ENCODE assay signal across 12 mouse cellular contexts in genomic region chr11:78346326-78347069, GRCm38 (mm10). TPM values are rescaled to one million over a fixed set of nuclear protein-coding genes. Genes with fewer than 3 reads are reported as not detected.
A peak's percentile ranks its signal among the peaks of the same experiment; 100 is the strongest.
DNase-seq lines count a peak whose midpoint lies in the region; ATAC-seq and TF ChIP-seq lines count a peak whose summit lies in the region.
"Had no signal": no experiment of that assay in that cellular context is flagged by ENCODE, and none has a peak within 500 bp of the region (broad histone marks: within the 10 kb centered on the region; RNA-seq: fewer than 3 reads in every experiment).

No protein-coding gene starts in this region.

- no peak overlapping the region for H3K4me3 ChIP-seq in heart, embryonic 16.5 days (ENCODE audit: low read length)
- H3K4me3 ChIP-seq in heart, embryonic 11.5 days (ENCODE audit: low read depth, low read length): no peak overlapping the region
- no peak overlapping the region for H3K4me3 ChIP-seq in spleen, adult 2 months (ENCODE audit: extremely low read depth, insufficient read depth, insufficient read length)
- H3K4me3 ChIP-seq in liver, embryonic 14.5 days (ENCODE audit: insufficient read depth in 1 of 2, low read depth in 2 of 2, low read length in 2 of 2): no peak overlapping the region
- H3K4me3 ChIP-seq in stomach, postnatal 0 days (ENCODE audit: low read depth, low read length): no peak overlapping the region
- H3K4me3 ChIP-seq in thymus, adult 2 months (ENCODE audit: control insufficient read depth, insufficient read depth, low read length): no peak overlapping the region
- H3K4me3 ChIP-seq: neural tube, embryonic 15.5 days had no signal

- H3K36me3 ChIP-seq in heart, embryonic 16.5 days (ENCODE audit: control insufficient read depth, insufficient read depth): peaks cover 9% of the 10 kb centered on the region
- peaks cover 4% of the 10 kb centered on the region; the same call in 1 of the 2 replicates for H3K36me3 ChIP-seq in heart, embryonic 11.5 days (ENCODE audit: control insufficient read depth, insufficient read depth, low read length)
- H3K36me3 ChIP-seq in spleen, adult 2 months (ENCODE audit: control insufficient read depth, insufficient read depth, low read length): peaks cover 2% of the 10 kb centered on the region; the same call in 1 of the 2 replicates
- H3K36me3 ChIP-seq in liver, embryonic 14.5 days (replicated peaks; ENCODE audit: control insufficient read depth, insufficient read depth, low read depth): 0 out of 2 replicates have a peak, but pooled peaks cover 2% of the 10 kb centered on the region
- peaks cover 2% of the 10 kb centered on the region; the same call in 1 of the 2 replicates for H3K36me3 ChIP-seq in stomach, postnatal 0 days (ENCODE audit: control insufficient read depth, insufficient read depth, low read length)
- no peaks in the 10 kb centered on the region for H3K36me3 ChIP-seq in thymus, adult 2 months (ENCODE audit: control insufficient read depth, insufficient read depth, low read length)

- peak overlapping the region; percentile 35; the same call in 1 of the 2 replicates for H3K27ac ChIP-seq in heart, embryonic 16.5 days (ENCODE audit: low read length)
- no peak overlapping the region for H3K27ac ChIP-seq in heart, embryonic 11.5 days (ENCODE audit: low read depth, low read length)
- peak overlapping the region; percentile 65 for H3K27ac ChIP-seq in spleen, adult 2 months (ENCODE audit: insufficient read depth, low read length)
- H3K27ac ChIP-seq in liver, embryonic 14.5 days: peak overlapping the region; percentile 17
- H3K27ac ChIP-seq in stomach, postnatal 0 days (replicated peaks): 0 out of 2 replicates have a peak overlapping the region, but pooled peaks have one; percentile 69
- H3K27ac ChIP-seq in thymus, adult 2 months (ENCODE audit: control insufficient read depth, insufficient read depth, low read length): no peak overlapping the region; the same call in 1 of the 2 replicates
- H3K27ac ChIP-seq: neural tube, embryonic 15.5 days had no signal

- DNase-seq in spleen, adult 2 months (ENCODE audit: low read depth in 1 of 2, low spot score in 2 of 2): no peak
- no peak for DNase-seq in spleen, postnatal 4 days (ENCODE audit: low spot score in 2 of 2)
- no peak for DNase-seq in liver, embryonic 14.5 days (ENCODE audit: low read depth in 3 of 3, low spot score in 3 of 3)
- no peak for DNase-seq in stomach, postnatal 0 days (ENCODE audit: low spot score)
- no peak for DNase-seq in cerebellum, postnatal 4 days (ENCODE audit: low spot score in 2 of 2)
- DNase-seq in thymus, adult 2 months: no peak
- DNase-seq: layer of hippocampus, postnatal 36 days had no signal

- no peak for TF ChIP-seq CTCF in spleen, adult 2 months (IDR thresholded peaks at IDR 0.05; ENCODE audit: extremely low read depth, insufficient read depth, insufficient read length, insufficient replicate concordance)
- TF ChIP-seq CTCF in liver, embryonic 14.5 days (IDR thresholded peaks at IDR 0.05; ENCODE audit: low read depth): no peak
- no peak for TF ChIP-seq CTCF in stomach, postnatal 0 days (IDR thresholded peaks at IDR 0.05; ENCODE audit: low read depth)
- no peak for TF ChIP-seq CTCF in thymus, adult 2 months (IDR thresholded peaks at IDR 0.05; ENCODE audit: borderline replicate concordance, control insufficient read depth, extremely low read depth, insufficient read depth, low read length, poor library complexity)

- 75% methylated on average over 6 of the region's 6 CpGs for WGBS in heart, embryonic 16.5 days
- WGBS in heart, embryonic 11.5 days (ENCODE audit: insufficient replicate concordance): 84% methylated on average over 6 of the region's 6 CpGs
- WGBS in spleen, adult 2 months: 80% methylated on average over 6 of the region's 6 CpGs
- 65% methylated on average over 6 of the region's 6 CpGs for WGBS in liver, embryonic 14.5 days (ENCODE audit: insufficient replicate concordance)
- 72% methylated on average over 6 of the region's 6 CpGs for WGBS in stomach, postnatal 0 days
- WGBS in thymus, adult 2 months: 84% methylated on average over 6 of the region's 6 CpGs

- ATAC-seq in heart, embryonic 16.5 days (replicated peaks; ENCODE audit: extremely low read depth, insufficient read depth, low FRiP score): no peak
- ATAC-seq in heart, embryonic 11.5 days (replicated peaks; ENCODE audit: insufficient number of reproducible peaks, low FRiP score, low TSS enrichment): no peak
- no peak for ATAC-seq in liver, embryonic 14.5 days (ENCODE audit: insufficient read depth)
- no peak for ATAC-seq in stomach, postnatal 0 days (ENCODE audit: low FRiP score, low TSS enrichment)

- H3K4me1 ChIP-seq in heart, embryonic 16.5 days (ENCODE audit: control insufficient read depth, insufficient read depth, low read length): peaks cover 43% of the 10 kb centered on the region
- H3K4me1 ChIP-seq in heart, embryonic 11.5 days (ENCODE audit: control insufficient read depth, insufficient read depth, low read length): peaks cover 34% of the 10 kb centered on the region
- H3K4me1 ChIP-seq in spleen, adult 2 months (ENCODE audit: control insufficient read depth, insufficient read depth, insufficient read length): peaks cover 49% of the 10 kb centered on the region
- peaks cover 28 to 40% of the 10 kb centered on the region in 2 experiments for H3K4me1 ChIP-seq in liver, embryonic 14.5 days (replicated peaks; ENCODE audit: control insufficient read depth in 2 of 2, insufficient read depth in 2 of 2, low read length in 1 of 2)
- H3K4me1 ChIP-seq in stomach, postnatal 0 days (replicated peaks; ENCODE audit: control insufficient read depth, insufficient read depth): no peaks in the 10 kb centered on the region
- H3K4me1 ChIP-seq in thymus, adult 2 months (replicated peaks; ENCODE audit: control insufficient read depth, insufficient read depth, low read length): peaks cover 29% of the 10 kb centered on the region

- no peaks in the 10 kb centered on the region for H3K27me3 ChIP-seq in heart, embryonic 16.5 days (ENCODE audit: control insufficient read depth, insufficient read depth, low read length)
- no peaks in the 10 kb centered on the region for H3K27me3 ChIP-seq in heart, embryonic 11.5 days (ENCODE audit: control insufficient read depth, insufficient read depth, low read length)
- H3K27me3 ChIP-seq in spleen, adult 2 months (ENCODE audit: control insufficient read depth, insufficient read depth, low read length): no peaks in the 10 kb centered on the region
- H3K27me3 ChIP-seq in liver, embryonic 14.5 days (ENCODE audit: control insufficient read depth, insufficient read depth, low read length): no peaks in the 10 kb centered on the region
- H3K27me3 ChIP-seq in stomach, postnatal 0 days (ENCODE audit: control insufficient read depth, insufficient read depth, low read length): no peaks in the 10 kb centered on the region
- no peaks in the 10 kb centered on the region for H3K27me3 ChIP-seq in thymus, adult 2 months (ENCODE audit: control insufficient read depth, insufficient read depth, low read length)
- H3K27me3 ChIP-seq: neural tube, embryonic 15.5 days had no signal

- TF ChIP-seq EP300 in liver, embryonic 14.5 days (IDR thresholded peaks at IDR 0.05; ENCODE audit: low read depth): no peak
- no peak for TF ChIP-seq EP300 in stomach, postnatal 0 days (optimal IDR thresholded peaks at IDR 0.05)

- H3K9me3 ChIP-seq in heart, embryonic 16.5 days (replicated peaks; ENCODE audit: control insufficient read depth, low read length): no peaks in the 10 kb centered on the region
- no peaks in the 10 kb centered on the region for H3K9me3 ChIP-seq in heart, embryonic 11.5 days (replicated peaks; ENCODE audit: control insufficient read depth, low read length)
- H3K9me3 ChIP-seq in liver, embryonic 14.5 days (ENCODE audit: control insufficient read depth, low read length): no peaks in the 10 kb centered on the region
- H3K9me3 ChIP-seq in stomach, postnatal 0 days (ENCODE audit: control insufficient read depth, low read length): no peaks in the 10 kb centered on the region
- H3K9me3 ChIP-seq: neural tube, embryonic 15.5 days had no signal

- peak overlapping the region; percentile 11; the same call in 1 of the 2 replicates for H3K9ac ChIP-seq in heart, embryonic 16.5 days (ENCODE audit: low read length)
- no peak overlapping the region for H3K9ac ChIP-seq in heart, embryonic 11.5 days (ENCODE audit: low read depth, low read length)
- no peak overlapping the region for H3K9ac ChIP-seq in liver, embryonic 14.5 days (replicated peaks)
- no peak overlapping the region for H3K9ac ChIP-seq in stomach, postnatal 0 days (ENCODE audit: low read length)

- H3K4me2 ChIP-seq in heart, embryonic 16.5 days (ENCODE audit: low read depth, low read length): no peak overlapping the region
- no peak overlapping the region for H3K4me2 ChIP-seq in heart, embryonic 11.5 days
- peak overlapping the region; percentile 97 for H3K4me2 ChIP-seq in liver, embryonic 14.5 days (ENCODE audit: low read depth)
- H3K4me2 ChIP-seq in stomach, postnatal 0 days (replicated peaks; ENCODE audit: low read depth): no peak overlapping the region
- H3K4me2 ChIP-seq: neural tube, embryonic 15.5 days had no signal

- TF ChIP-seq POLR2A in spleen, adult 2 months (IDR thresholded peaks at IDR 0.05; ENCODE audit: low read depth, low read length): no peak
- TF ChIP-seq POLR2A in thymus, adult 2 months (IDR thresholded peaks at IDR 0.05; ENCODE audit: control insufficient read depth, extremely low read depth, insufficient read depth, low read length, poor library complexity): no peak

RNA-seq across cellular contexts. Expression of gene Unc119, which starts 3.2 kb away (rescaled TPM):
- 34.0 and 37.1 TPM in 2 replicates for polyA plus RNA-seq in heart, embryonic 16.5 days (2015; fragmentation: Nextera tagmentation; extraction: Ambion mirVana)
- polyA plus RNA-seq in heart, embryonic 11.5 days (2014; fragmentation: Nextera tagmentation; extraction: Ambion mirVana): 44.9 and 48.1 TPM in 2 replicates
- polyA plus RNA-seq in spleen, adult 2 months (2012; rRNA removed): 66.6 and 81.6 TPM in 2 replicates
- polyA plus RNA-seq in liver, embryonic 14.5 days (2012; rRNA removed): 33.5 and 40.3 TPM in 2 replicates
- 20.9 and 25.2 TPM in 2 replicates for polyA plus RNA-seq in liver, embryonic 14.5 days (2014; fragmentation: Nextera tagmentation; extraction: Ambion mirVana)
- polyA plus RNA-seq in stomach, postnatal 0 days (2015; fragmentation: Nextera tagmentation; extraction: Ambion mirVana): 26.5 and 27.9 TPM in 2 replicates
- polyA plus RNA-seq in thymus, adult 2 months (2012; rRNA removed): 31.1 and 42.0 TPM in 2 replicates

RNA-seq across cellular contexts. Expression of gene Pigs, which starts 18.3 kb away (rescaled TPM):
- 52.3 and 56.3 TPM in 2 replicates for polyA plus RNA-seq in heart, embryonic 16.5 days (2015; fragmentation: Nextera tagmentation; extraction: Ambion mirVana)
- polyA plus RNA-seq in heart, embryonic 11.5 days (2014; fragmentation: Nextera tagmentation; extraction: Ambion mirVana): 58.7 and 61.8 TPM in 2 replicates
- polyA plus RNA-seq in spleen, adult 2 months (2012; rRNA removed): 66.7 and 81.9 TPM in 2 replicates
- polyA plus RNA-seq in liver, embryonic 14.5 days (2012; rRNA removed): 19.6 and 22.0 TPM in 2 replicates
- 23.5 and 26.1 TPM in 2 replicates for polyA plus RNA-seq in liver, embryonic 14.5 days (2014; fragmentation: Nextera tagmentation; extraction: Ambion mirVana)
- polyA plus RNA-seq in stomach, postnatal 0 days (2015; fragmentation: Nextera tagmentation; extraction: Ambion mirVana): 36.2 and 38.7 TPM in 2 replicates
- polyA plus RNA-seq in thymus, adult 2 months (2012; rRNA removed): 88.3 and 95.0 TPM in 2 replicates

RNA-seq across cellular contexts. Expression of gene Aldoc, which starts 23.7 kb away (rescaled TPM):
- 29.0 and 30.7 TPM in 2 replicates for polyA plus RNA-seq in heart, embryonic 16.5 days (2015; fragmentation: Nextera tagmentation; extraction: Ambion mirVana)
- polyA plus RNA-seq in heart, embryonic 11.5 days (2014; fragmentation: Nextera tagmentation; extraction: Ambion mirVana): 11.2 and 12.4 TPM in 2 replicates
- 3.6 and 4.4 TPM in 2 replicates for polyA plus RNA-seq in spleen, adult 2 months (2012; rRNA removed)
- polyA plus RNA-seq in liver, embryonic 14.5 days (2012; rRNA removed): 4.2 TPM in 2 replicates
- polyA plus RNA-seq in liver, embryonic 14.5 days (2014; fragmentation: Nextera tagmentation; extraction: Ambion mirVana): 6.0 and 6.6 TPM in 2 replicates
- 15.0 and 17.1 TPM in 2 replicates for polyA plus RNA-seq in stomach, postnatal 0 days (2015; fragmentation: Nextera tagmentation; extraction: Ambion mirVana)
- 2.4 and 3.0 TPM in 2 replicates for polyA plus RNA-seq in thymus, adult 2 months (2012; rRNA removed)

RNA-seq across cellular contexts. Expression of gene Foxn1, which starts 39.9 kb away (rescaled TPM):
- 4.1 and 7.9 TPM in 2 replicates for polyA plus RNA-seq in heart, embryonic 16.5 days (2015; fragmentation: Nextera tagmentation; extraction: Ambion mirVana)
- 0.07 and 0.29 TPM in 2 replicates for polyA plus RNA-seq in heart, embryonic 11.5 days (2014; fragmentation: Nextera tagmentation; extraction: Ambion mirVana)
- not detected in 2 replicates for polyA plus RNA-seq in spleen, adult 2 months (2012; rRNA removed)
- polyA plus RNA-seq in liver, embryonic 14.5 days (2012; rRNA removed): not detected in 2 replicates
- not detected in 2 replicates for polyA plus RNA-seq in liver, embryonic 14.5 days (2014; fragmentation: Nextera tagmentation; extraction: Ambion mirVana)
- 1.9 and 2.6 TPM in 2 replicates for polyA plus RNA-seq in stomach, postnatal 0 days (2015; fragmentation: Nextera tagmentation; extraction: Ambion mirVana)
- polyA plus RNA-seq in thymus, adult 2 months (2012; rRNA removed): 27.0 and 31.3 TPM in 2 replicates
- polyA plus RNA-seq: heart, postnatal 0 days; intestine, embryonic 14.5 days; neural tube, embryonic 15.5 days had no signal

RNA-seq across cellular contexts. Expression of gene Spag5, which starts 45.2 kb away (rescaled TPM):
- 27.7 and 28.5 TPM in 2 replicates for polyA plus RNA-seq in heart, embryonic 16.5 days (2015; fragmentation: Nextera tagmentation; extraction: Ambion mirVana)
- 31.7 and 32.8 TPM in 2 replicates for polyA plus RNA-seq in heart, embryonic 11.5 days (2014; fragmentation: Nextera tagmentation; extraction: Ambion mirVana)
- polyA plus RNA-seq in spleen, adult 2 months (2012; rRNA removed): 7.2 and 10.2 TPM in 2 replicates
- 27.8 and 39.7 TPM in 2 replicates for polyA plus RNA-seq in liver, embryonic 14.5 days (2012; rRNA removed)
- polyA plus RNA-seq in liver, embryonic 14.5 days (2014; fragmentation: Nextera tagmentation; extraction: Ambion mirVana): 27.6 and 31.5 TPM in 2 replicates
- polyA plus RNA-seq in stomach, postnatal 0 days (2015; fragmentation: Nextera tagmentation; extraction: Ambion mirVana): 4.4 and 5.7 TPM in 2 replicates
- 46.1 and 52.7 TPM in 2 replicates for polyA plus RNA-seq in thymus, adult 2 months (2012; rRNA removed)

Comparison
In these comparisons a context has a peak if more than half of its experiments do, and no peak if none do; other contexts are left out.
1. H3K27ac ChIP-seq: peak in heart, embryonic 16.5 days (single experiment), spleen, adult 2 months (single experiment), liver, embryonic 14.5 days (single experiment) and stomach, postnatal 0 days (single experiment); none in heart, embryonic 11.5 days (single experiment) and thymus, adult 2 months (single experiment).